Mouse (Mus musculus) CD4-positive, CD25-positive, alpha-beta regulatory T cell, adult 4 months (primary cell): ENCODE measurements around the gene Bcl2l11. TPM values are rescaled to one million over a fixed set of nuclear protein-coding genes. Genes with fewer than 3 reads are reported as not detected.
A peak's percentile ranks its signal among the peaks of the same experiment; 100 is the strongest.
"Not testable (repeated sequence)": the region's sequence is repeated elsewhere in the genome, so short reads cannot be mapped to it uniquely, and the experiment has no call there.

Source experiments
- ATAC-seq: one replicate; pipeline ENCODE4 v1.8.0; 2017
- polyA plus RNA-seq, 2 experiments: library from polyadenylated mRNA; unstranded; fragments of 100-300 nt; shearing (Covaris generic); gene quantifications; one replicate each; pipeline ENCODE4 v1.2.1; 2017

The Bcl2l11 gene
- polyA plus RNA-seq, 2 experiments from 2014 or later = 15.3 to 16.9 TPM

DNA sequence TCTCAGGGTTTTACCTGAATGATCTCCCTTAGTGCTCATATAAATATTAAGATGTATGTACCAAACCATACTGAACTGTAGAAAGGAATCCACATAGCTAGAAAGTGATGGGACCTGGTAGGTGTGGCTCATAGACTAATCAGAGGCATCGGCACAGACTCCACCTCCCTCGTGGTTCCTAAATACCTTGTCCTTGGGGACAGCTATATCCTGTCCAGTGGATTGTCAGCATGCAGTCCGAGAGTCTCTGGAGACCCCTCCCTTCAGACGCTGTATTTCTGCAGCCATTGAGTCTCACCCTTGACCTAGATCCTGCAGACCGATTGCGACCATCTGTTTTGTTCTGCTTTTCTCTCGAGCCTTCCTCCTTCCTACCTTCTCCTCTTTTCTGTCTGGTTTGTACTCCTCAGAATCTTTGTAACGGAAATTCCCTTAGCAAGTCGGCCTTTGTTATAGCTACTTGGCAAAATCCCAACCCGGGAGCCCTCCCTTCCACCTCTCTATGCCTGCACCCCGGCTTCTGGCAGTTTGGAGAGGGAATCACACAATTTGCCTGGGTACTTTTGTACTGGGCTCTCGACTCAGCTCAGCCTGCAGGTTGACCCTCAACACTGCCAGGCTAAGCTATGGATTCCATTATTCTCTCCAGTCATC is 50.7 kb downstream of the Bcl2l11 start:
- no peak for ATAC-seq

DNA sequence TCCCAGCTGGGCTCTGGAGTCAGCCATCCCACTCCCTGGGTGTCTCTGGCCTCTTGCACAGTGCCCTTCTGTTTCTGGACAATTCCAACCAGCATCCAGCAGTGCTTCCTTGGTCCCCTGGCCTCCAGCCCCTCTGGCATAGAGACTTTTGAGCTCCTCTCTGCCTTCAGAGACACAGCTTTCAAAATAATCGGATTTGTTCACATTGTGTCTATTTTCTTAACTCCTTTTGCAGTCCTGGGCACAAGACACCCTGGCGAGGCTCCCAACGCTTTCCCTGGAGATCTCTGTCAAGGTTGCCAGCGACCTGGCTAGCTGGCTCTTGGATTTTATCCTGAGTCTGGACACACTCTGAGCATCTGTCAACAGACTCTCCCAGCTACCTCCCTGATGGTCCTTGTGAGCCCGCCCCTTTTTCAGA is 51.4 kb downstream of the Bcl2l11 start:
- ATAC-seq = no peak

DNA sequence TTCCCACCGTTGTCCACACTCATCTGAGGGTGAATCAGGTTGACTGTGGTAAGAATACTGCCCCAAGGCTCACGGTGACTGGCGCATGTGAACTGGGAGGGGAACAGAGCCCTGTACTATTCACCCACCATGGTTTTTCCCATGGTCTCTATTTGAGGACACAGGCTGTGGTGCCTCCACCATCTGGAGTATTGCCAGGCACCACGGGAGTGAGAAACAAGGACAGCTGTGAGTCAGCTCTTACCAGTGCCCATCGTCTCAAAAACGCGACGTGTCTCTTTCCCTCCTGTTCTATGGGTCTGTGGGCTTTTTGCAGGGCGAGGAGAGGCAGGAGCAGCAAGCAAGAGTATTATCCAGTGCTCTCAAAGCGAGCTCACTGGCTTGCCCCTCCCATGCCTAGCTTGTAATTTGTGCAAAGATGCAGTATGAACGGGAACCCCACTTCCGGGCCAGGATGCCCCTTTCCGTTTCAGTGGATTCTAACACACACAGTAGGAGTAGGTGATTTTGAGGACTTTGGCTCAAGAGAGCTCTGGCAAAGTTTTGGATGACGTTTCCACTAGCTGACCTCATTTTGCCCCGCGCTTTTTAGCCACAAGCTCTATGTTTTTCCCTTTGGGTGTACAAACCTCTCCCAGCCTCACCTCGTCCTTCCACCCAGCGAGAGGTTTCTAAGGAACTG is 53.4 kb downstream of the Bcl2l11 start:
- no peak for ATAC-seq

DNA sequence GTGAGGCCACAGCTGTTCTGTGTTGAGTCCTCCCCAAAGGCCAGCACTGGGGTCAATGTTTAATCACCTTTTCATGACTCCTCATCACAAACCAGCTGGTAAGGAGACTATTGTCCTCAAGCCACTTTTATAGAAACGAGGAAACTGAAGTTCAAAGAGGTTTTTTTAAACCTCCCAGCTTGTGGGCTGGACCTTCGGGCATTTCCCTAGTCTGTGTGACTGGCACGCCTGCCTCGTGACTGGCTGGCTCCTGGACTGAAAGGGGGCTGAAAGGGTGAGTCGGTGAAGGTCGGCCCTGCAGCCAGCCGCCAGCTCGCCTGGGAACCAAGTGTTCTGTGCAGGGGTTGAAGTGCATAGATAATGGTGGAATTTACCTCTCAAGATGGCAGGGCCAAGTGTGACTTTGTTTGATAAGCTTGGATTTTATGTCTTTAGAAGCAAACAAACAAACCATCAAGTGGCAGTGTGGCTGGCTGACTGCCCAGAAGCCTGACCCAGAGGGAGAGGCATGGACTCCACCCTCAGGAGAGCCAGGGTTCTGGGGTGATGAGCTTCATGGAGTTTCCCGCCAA is 54.1 kb downstream of the Bcl2l11 start:
- no peak for ATAC-seq

DNA sequence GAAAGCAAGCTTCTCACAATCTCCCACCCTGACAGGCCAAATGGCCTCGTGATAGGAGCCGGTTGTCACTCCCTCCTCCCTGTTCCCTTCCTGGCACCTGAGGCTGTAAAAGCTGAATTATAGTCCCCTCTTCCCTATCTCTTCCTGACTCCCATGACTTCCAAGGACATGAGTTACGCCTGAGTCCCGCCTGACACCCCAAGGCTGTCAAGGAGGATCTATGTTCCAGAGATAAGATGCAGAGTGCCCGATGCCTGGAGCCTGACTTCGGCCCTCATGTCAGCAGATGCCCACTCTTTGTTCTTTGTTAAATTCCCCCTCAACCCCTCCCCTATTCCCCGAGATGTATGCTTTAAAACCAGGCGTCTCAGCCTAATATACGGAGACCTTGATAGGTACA is 56.3 kb downstream of the Bcl2l11 start:
- ATAC-seq = not testable (repeated sequence)

DNA sequence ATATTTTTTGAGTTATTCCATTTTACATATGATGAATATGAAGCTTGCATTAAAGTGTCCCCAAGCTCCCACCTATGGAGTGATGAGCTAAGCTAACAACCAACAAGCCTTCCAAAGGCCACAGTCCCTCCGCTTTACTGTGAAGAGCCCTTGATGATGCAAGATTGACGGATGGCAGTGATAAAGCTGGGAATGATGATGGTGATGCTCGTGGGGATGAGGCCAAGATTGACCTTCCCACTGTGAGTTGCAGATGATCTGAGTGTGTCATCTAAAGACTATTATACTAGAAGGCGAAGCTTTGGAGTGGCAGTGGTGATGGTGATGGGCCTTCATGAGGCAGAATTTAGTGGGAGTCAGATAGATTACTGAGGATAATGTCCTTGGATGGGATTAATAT is 56.9 kb downstream of the Bcl2l11 start:
- no peak for ATAC-seq

DNA sequence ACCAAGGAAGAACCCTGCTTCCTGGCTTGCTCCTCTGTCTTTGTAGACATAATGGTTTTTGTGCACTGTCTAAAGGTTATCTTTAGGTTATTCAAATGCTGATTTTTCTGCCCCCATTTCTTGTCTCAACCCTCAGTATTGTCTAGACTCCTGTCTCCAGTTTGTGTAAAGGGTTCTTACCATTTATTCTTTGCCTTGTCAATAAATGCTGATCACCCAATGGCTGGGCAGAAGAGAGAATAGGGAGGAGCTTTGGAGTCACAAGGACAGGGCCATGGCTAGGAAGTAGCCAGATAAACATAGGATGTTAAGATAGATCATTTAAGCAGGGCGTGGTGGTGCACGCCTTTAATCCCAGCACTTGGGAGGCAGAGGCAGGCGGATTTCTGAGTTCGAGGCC is 57.9 kb downstream of the Bcl2l11 start:
- no peak for ATAC-seq

DNA sequence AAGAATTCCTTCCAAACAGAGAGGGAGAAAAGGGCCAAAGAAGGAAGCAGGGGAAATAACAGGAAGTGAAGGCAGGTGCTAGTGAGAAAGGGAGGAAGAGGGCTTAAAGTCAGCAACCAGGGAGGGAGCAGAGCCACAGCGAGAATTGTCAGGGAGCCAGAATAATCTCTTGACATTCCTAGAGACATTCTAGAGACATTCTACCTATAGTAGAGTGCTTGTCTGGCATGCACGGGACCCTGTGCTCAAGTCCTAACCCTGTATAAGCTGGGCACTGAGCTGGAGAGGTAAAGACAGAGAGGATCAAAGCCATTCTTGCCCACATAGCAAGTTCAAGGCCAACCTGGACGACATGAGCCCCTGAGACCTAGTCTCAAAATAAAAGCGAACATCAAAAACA is 60.1 kb downstream of the Bcl2l11 start:
- no peak for ATAC-seq

DNA sequence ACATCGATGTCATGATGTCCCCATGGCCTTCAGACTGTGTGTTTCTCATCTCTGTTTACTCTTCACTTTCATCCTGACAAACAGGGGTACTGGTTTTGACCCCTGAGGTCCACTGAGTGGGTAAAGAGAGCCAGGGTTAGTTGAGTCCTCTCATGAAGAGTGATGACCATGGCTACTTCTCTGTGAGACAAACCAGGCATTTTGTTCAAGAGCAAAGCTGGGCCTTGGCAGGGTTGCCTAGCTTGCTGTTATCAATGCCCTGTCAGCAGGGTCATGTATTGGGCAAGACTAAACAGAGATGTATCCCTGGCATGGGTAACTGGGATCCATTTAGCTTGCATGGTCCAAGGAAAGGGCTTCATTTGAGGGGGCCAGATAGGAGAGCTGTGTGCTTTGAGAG is 61.4 kb downstream of the Bcl2l11 start:
- no peak for ATAC-seq

DNA sequence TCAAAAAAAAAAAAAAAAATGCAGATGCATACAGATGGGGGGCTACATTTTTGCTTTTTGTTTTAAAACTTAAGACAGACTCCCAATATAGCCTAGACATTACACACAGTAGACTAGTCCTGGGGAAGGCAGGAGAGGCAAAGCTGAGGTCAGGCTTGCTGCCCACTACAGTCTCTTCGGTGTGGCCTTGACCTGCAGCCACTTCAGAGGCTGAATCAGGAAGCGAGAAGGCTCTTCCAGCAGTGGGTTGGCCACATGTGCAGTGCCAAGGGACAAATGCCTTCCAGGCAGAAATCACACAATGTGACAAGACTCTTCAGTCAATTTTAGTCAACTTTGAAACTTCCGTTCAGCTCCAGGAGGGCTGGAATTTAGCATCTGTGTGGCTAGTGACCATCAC is 62.6 kb downstream of the Bcl2l11 start:
- ATAC-seq = no peak

DNA sequence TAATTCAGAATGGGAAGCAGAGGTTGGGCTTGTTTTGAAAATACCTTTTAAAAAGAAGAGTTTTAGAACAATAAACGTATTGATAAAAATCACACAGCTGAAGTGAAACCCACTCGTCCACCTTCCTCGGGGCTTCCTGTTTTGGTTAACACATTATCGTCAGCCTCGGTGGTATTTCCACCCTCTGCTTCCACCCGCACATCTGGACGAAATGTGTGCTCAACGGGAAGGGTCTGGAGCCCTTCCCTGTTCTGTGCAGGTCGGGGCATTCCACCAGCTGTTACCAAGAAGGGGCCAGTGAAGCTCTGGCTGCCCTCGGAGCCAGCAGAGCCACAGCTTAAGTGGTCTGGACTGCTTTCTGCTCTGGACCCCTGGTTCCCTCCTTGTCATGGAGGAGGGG is 63.9 kb downstream of the Bcl2l11 start:
- peak; percentile 66 for ATAC-seq

DNA sequence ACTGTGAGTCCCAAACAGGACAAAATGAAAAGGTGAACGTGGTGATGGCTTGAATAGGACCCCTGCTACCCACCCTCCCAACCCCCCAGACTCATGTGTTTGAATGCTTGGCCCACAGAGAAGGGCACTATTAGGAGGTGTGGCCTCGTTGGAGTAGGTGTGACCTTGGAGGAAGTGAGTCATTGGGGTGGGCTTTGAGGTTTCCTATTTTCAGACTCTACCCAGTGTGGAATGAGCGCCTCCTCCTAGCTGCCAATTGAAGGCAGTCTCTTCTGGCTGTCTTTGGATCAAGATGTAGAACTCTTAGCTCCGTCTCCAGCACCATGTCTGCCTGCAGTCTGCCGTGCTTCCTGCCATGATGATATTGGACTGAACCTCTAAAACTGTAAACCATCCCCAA is 64.4 kb downstream of the Bcl2l11 start:
- peak; percentile 91 for ATAC-seq

DNA sequence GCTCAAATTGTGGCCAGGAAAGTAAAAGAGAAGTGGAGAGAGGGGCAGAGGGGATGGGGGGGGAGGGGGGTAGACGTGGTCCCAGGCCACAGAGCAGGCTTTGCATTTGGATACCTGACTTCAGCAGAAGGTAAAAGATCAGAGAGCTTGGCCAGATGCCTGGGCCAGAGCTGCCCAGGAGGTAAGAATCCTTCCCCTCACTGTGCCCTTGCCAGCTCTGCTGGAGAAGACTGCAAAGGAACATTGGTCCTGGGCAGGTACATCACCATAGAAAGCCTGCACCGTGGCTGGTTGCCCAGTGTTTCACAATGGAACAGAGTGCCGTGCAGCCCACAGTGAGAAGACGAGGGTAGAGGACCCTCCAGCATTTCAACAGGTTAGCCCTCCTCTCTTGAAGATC is 67.6 kb downstream of the Bcl2l11 start:
- ATAC-seq = no peak

DNA sequence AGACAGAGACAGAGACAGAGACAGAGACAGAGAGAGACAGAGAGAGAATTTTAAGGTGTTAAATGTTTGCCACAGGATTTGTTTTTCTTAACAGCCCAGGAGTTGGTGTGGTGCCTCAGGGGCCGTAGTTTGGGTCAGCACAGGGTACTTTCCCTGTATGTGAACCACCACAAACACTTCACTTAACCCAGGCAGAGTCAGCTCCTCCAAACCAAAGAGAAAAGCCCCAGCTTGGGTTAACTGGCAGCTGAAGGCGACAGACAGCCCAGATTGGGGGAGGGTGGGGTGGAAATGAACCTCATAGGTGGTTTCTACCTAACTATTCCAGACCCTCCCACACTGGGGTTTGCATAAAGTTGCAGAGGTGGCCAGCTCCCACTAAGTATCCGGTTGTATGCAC is 71.5 kb downstream of the Bcl2l11 start:
- ATAC-seq = no peak

DNA sequence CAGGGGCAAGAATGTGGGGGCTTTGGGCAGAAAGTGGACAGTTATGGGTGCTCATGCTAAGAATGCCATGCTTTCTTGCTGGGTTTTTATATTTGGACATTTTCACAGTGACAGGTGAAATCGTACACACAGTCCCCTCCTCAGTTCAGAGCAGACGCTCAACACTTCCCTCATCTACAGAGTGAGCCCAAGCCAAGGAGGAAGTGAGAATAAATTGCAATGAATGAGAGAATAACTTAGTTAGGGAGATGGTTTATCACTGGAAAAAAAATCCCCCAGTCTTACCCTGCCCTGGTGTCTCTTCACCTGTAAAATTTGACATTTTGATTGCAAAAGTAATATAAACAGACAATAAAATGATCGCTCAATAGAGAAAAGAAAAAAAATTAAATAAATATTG is 77.3 kb downstream of the Bcl2l11 start:
- ATAC-seq = no peak

DNA sequence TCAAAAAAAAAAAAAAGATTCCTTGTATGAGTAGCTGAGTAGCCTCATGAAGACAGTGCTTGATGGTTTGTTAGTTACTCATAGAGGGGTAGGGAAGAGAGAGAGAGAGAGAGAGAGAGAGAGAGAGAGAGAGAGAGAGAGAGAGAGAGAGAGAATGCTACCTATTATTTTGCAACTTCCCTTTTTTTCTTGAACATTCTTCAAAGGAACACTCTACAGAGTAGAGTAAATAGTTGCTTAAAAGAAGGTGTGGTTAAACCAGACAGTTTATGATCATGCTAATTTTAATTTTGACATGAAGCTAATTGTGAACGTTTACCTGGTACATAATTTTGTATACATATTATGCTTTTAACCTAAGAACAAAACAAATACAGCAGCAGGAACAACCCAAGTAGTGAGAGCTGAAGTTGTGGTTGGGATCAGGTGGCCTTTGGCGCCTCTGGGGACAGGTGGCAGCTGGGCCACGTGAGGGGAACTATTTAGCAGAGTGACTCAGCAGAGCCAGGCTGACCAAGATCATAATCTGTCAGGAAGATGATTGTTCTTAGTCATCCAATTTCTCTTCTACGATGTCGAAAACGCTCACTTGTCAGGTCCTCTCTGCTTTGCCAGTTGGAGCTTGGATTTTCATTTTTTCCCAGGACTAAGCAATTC is 78.0 kb downstream of the Bcl2l11 start:
- peak; percentile 43 for ATAC-seq

DNA sequence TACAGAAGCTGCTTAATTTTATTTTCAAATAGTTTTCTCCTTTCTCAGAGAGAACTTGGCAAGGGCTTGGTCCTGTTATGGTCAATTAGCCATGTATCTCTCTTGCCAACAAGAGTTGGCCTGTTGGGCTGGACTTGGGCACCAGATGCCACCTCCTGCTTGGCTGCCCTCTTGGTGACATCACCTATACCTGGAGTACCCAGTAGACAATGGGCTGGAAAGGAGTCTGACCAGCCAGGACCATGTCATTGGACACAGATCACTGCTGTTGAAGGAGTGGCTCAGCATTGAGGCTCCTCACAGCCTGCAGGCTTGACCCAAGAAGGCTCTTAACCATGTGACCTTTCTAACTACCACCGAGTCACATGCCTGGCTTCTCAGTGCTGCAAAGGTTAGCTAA is 82.7 kb downstream of the Bcl2l11 start:
- ATAC-seq = no peak

DNA sequence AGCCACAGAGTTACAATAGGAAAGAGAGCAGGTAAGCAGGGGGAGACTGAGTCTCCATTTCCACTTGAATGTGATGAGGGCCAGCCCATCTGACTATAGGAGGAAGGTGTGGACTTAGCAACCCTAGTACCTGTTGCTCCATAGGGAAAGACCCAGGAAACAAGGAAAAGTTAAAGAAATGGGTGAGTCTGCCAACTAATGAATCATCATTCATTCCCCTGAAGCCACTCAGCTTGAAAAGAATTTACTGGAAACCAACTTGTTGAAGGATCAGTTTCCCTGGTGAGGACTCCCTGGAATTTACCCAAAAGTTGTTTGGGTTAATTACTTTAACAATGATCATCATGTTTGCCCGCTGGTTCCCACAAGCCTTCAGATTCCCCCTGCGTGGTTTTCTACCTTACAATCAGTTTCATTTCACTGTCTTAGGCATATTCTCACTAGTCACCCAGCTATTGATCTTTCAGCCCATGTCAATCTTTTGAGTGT is 84.0 kb downstream of the Bcl2l11 start:
- ATAC-seq = no peak

DNA sequence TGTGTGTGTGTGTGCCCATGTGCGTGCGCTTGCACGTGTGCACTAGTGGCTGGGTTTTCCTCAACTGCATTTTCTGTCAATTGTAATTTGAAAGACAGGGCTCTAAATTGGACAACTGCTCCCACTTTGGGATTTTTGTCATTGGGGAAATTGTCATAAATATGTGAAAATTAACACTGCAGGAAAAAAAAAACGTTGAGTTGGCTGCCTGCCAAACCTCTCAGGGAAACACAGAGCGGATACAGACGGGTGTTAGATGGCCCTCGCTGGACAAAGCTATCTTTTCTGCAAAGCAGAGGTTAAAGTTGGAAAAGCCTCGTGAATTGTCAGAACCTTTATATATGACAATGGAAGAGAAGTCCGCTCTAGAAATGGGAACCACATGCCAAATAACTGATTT is 84.5 kb downstream of the Bcl2l11 start:
- ATAC-seq = no peak

DNA sequence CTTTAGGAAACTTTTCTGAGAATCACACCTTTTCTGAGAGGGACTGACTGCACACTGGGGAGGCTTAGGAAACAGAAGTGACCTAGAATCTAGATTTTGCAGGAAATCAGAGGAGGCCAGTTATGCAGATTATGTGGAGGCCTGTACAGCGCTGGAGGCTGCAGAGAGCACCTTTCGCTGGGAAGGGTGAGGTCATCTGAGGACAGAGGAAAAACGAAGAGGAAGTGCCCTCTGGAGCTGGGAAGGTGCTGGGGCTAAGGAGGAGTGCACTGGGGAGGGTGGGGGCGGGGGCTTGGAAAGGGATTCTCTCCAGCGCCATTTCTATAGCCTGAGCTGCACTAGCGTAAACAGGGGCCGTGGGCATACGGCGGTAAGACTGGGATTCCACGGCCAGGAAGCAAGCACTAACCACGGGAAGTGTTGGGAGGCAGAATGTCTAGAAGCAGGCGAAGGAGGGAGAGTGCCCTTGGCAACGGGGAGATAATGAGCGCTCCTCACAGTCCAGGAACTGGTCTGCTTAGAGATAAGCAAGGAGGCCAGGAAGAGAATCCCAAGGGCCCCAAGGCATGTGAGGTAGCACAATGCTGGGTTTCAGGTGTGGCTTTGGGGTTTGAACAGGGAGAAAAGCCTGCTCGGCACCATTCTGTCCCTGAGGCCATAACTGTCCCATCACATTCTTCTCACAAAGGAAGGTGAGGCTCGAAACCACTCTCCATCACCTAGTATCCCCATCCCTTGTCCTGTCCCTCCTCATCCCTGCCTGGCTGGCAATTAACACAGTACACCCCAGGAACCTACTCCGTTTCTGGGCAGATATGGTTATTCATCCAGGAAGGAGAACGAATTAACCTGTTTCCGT is 85.4 kb downstream of the Bcl2l11 start:
- ATAC-seq = no peak

DNA sequence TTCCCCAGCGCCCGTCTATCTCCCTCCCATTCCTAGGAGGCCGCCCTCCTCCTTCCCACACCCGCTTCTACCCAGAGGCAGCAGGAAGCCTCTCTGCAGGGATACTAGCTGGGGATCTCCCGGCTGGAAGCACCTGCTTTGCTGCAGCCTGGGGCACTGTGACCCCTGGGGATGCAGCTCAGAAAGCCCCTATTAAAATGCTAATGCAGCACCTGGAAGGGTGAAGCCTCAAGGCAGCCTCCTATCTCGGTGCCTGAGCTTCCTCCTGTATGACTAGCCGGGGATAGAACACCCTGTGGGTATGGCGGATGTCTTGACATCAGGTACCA is 86.0 kb downstream of the Bcl2l11 start:
- no peak for ATAC-seq
